Mouse (Mus musculus) stomach, postnatal 0 days (tissue): ENCODE results near the gene Nfic.

Source experiments
- CTCF ChIP-seq: IDR thresholded peaks from 2 replicates; pipeline ENCODE4 v1.5.1; 2016; ENCODE audit warnings: antibody characterized with exemption, low read depth, mild to moderate bottlenecking, moderate library complexity
- EP300 ChIP-seq: optimal IDR thresholded peaks from 2 replicates; pipeline ENCODE3; 2016; ENCODE audit warnings: antibody characterized with exemption

DNA sequence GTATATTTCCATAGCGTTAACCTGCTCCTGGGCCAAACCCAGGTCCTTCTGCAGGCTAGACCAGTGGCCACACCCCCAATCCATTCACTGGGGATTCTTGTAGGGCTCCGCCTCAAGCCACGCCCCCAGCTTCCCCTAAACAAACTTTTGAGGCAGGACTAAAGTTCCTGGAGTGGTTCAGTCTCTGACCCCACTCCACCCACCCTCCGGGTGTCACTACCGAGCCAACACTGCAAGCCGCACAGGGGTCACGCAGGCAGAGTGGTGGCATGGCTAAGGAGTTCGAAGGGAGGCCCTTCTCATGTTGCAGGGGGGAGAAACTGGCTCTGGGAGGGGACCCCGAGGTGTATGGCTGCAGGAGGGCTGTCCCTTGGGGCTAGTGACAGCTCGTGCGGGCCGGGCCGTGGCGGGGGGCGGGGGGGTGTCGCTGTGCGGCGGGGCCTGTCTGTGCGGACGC lies 25.8 kb downstream of the Nfic start:
- TF ChIP-seq EP300 (no peak), CTCF (peak; percentile 28; the same call in 1 of the 2 replicates)
